Mouse (Mus musculus) gastrocnemius, postnatal 25 days (tissue): Measurements from ENCODE around the gene Tmem268. TPM values are rescaled to one million over a fixed set of nuclear protein-coding genes. Genes with fewer than 3 reads are reported as not detected.

Source experiments
- DNase-seq: peaks from one replicate; pipeline ENCODE4 v3.0.0; 2022
- total RNA-seq, 2 experiments: library from RNA; stranded (reverse); gene quantifications; 1 replicate in 1 of 2; 2 replicates in 1 of 2; pipeline ENCODE4 v1.2.3; 2021

Gene Tmem268
- total RNA-seq, 2 experiments from 2014 or later: 10.4 to 12.1 TPM

DNA sequence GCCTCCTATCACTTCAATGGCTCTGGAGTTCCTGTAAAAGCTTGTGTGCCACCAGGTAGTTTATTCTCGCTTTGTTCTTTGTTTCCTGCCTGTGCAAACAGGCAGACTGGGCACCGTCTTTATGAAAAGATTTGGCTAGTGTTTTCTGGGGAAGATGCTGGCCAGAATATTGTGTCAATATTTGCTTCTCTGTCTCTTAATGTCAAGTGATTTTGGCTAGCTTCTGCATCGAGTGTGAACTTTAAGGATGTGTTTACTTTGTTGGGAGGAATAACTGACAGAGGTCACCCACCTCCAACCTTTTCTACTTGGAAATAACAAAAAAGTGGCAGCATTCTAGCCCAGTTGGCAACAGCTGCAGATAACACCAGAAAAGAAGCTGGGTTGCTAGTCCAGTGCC lies 4.0 kb upstream of the Tmem268 start:
- DNase-seq: no peak

GRCm38 (mm10) chr4:63555111-63555510 lies 3.5 kb upstream of the Tmem268 start:
- no peak for DNase-seq

DNA sequence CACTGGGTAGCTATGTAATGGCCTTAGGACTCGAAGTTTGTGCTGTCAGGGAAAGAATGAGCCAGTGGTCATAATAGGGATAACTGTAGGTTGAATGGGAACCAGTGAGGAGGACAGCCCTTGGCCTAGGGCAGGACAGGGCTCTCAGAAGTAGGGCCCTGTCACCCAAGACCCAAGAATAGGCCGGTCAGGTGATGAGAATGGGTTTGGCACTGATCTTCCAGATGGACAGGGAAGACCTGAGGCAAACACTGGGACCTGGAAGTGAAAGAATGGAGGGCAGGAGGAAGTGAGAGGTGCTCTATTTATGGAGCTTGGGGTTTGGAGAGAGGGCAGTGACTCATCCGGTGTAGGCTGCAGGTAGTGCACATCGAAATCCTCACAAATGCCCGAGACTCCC lies 1.9 kb upstream of the Tmem268 start:
- no peak for DNase-seq

GRCm38 (mm10) chr4:63557124-63558059 lies 1.2 kb upstream of the Tmem268 start:
- DNase-seq: no peak

GRCm38 (mm10) chr4:63559127-63559697 lies 631 bp downstream of the Tmem268 start:
- DNase-seq: no peak

- DNase-seq: no peak
These were observed 1.5 kb downstream of the Tmem268 start for GRCm38 (mm10) chr4:63560079-63560478.

GRCm38 (mm10) chr4:63561861-63562675 lies 3.5 kb downstream of the Tmem268 start:
- DNase-seq: no peak

DNA sequence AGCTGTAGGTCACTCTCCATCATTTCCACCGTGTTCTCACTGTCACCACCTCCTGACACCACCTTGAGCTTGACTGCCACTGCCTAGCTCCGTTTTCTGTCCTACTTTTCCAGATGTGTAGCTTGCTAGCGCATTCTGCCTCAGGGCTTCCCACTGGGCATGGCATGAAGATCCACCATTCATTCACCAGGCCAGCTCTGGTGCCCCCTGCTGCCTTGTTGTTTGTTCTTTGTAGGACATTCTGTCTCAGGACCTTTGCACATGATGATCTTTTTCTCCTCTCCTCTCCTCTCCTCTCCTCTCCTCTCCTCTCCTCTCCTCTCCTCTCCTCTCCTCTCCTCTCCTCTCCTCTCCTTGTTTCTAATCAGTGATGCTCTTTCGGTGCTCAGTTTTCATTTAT lies 4.2 kb downstream of the Tmem268 start:
- no peak for DNase-seq

GRCm38 (mm10) chr4:63567712-63568390 lies 9.3 kb downstream of the Tmem268 start:
- no peak for DNase-seq

- DNase-seq: no peak
These were observed 10.7 kb downstream of the Tmem268 start for GRCm38 (mm10) chr4:63569322-63569721.

DNA sequence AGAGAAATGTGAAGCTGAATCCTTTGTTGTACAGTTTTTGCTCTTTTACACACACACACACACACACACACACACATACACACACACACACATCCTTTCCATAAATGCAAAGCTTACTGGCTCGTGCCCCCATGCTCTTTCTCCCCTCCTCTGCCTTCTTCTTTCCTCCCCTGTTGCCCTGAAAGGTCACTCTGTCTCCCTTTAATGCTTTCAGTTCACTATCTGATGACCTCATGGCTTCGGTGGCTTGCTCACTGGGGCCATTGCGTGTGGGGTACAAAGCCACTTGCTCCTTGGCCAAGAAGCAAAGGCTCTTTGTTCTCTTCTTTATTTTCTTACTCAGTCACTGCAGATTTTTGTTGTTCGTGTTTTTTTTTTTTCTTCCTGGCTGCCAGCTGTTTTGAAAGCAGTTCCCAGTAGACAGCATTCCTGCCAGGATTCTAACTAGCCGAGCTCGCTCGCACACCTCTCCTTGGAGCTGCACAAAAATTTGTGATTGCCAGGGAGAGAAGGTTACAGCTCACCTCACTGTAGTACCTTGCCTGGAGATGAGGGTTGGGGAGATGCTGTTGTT lies 11.7 kb downstream of the Tmem268 start:
- no peak for DNase-seq

DNA sequence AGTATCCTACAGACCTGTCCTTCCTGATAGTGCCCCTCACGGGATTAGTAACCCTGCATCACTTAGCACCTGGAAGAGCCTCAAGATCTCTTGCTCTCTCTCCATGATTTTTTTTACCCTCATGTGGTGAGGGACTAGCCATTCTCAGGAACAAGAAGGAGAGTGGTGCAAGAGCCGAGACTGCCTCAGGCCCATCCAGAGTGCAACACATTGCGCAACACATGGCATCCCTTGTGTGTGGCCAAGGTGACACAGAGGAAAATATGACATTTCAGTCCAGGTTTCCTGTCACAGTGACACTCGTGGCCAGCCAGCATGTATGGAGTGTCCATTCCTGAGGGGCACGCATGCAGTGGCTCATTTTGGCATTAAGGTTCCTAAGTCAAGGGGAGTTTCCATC lies 14.0 kb downstream of the Tmem268 start:
- no peak for DNase-seq

DNA sequence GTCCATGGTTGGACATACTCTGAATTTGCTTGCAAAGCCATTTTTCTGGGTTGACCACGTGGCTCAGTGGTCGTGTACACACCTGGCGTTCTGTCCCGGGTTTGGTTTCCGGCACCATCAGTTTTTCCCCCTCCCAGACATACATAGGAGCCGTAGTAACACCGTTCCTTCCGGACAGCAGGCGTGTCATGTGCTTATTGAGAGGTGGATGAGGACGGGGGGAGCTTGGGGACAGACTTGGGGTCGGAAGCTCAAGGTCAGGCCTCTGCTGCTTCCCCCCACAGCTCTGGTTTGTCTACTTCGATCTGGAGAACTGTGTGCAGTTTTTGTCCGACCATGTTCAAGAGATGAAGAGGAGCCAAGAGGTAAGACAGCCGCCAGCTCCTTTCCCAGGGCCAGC lies 21.1 kb downstream of the Tmem268 start:
- DNase-seq: no peak

DNA sequence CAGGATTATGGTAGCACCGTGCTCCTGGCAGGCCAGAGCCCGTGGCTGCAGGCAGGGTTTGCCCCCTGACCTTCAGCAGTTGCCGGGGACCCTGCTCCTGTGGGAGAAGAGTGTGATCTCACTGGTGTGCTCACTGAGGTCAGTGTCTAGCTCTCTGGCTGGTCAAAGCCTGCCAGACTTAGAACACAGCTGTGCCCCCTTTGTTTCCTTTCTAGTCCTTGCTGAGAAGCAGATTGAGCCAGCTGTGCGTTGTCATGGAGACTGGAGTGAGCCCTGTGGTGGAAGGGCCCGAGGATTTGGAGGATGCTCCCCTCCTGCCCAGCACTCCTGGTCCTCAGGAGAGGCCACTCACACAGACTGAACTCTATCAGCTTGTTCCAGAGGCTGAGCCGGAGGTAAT lies 21.5 kb downstream of the Tmem268 start:
- no peak for DNase-seq

DNA sequence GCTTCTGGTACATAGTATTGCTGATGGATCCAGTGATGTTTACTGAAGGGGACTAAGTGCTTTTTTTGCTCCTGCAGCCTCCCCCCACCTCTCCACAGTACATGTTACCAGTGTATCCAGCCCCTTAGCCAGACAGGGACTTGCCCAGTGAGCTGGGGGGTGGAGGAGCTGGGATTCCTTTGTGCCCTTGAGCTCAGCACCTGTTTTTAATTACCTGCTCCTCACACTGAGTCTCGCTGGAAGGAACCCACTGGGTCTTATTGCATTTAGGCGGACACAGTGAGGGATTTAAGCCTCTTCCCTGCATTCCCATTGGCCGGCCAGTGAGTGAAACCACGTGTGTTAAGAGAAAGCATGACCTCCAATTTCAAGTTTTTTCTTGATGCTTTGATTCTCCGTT lies 24.0 kb downstream of the Tmem268 start:
- no peak for DNase-seq

- DNase-seq: no peak
These were observed 26.6 kb downstream of the Tmem268 start for GRCm38 (mm10) chr4:63585216-63585615.

DNA sequence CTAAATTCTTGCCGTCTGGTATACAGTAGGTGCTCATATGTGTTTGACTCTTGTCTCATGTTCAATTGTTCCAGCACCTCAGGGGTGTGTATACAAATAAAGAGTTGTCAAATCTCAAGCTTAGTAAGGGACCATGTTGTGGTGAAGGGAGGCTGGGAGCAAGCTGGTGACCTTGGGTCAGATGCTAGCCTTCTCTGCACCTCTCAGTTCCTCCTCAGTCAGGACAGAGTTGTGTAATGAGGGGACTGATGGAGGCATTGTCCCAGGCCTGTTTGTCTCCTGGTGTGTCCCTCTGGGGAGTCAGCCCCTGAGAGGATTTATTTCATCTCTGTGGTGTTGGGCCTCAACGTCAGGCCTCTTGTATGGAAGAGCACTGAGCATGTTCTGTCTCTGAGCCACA lies 27.7 kb downstream of the Tmem268 start:
- no peak for DNase-seq

GRCm38 (mm10) chr4:63589987-63590386 lies 31.4 kb downstream of the Tmem268 start:
- DNase-seq: no peak

- DNase-seq: no peak
These were observed 32.0 kb downstream of the Tmem268 start for GRCm38 (mm10) chr4:63590538-63590937.

GRCm38 (mm10) chr4:63594459-63595110 lies 36.0 kb downstream of the Tmem268 start:
- peak; percentile 35 for DNase-seq

- no peak for DNase-seq
These were observed 36.7 kb downstream of the Tmem268 start for GRCm38 (mm10) chr4:63595259-63595658.
